In the genomic region with DNA sequence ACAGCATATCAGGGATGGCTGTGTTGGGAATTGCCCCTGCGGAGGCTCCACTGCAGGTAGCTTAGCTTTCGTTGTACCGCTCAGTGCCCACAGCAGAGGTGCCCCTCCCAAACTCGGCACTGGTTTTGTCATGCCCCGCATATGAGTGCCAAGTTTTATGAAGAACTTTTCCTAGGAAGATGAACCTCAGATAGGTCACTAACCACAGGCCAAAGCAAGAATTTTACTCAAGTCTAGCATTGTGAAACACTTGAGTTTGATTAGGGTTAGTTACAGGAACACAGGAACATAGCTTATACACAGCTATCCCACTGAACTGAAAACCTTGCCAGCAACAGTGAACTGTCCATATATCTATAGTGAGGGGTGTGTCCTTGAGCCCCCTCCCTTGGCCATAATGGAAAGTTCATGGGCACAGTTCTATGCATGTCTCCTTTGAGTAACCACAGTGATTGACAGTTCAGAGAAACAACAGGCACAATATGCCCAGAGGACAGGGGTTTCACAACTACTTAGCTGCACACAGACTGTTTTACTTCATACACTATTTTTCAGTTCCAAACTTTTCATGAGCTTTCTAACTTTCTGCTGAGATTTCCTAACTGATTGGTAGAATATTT, we compare ENCODE assay signal across 27 mouse cellular contexts. TPM values are rescaled to one million over a fixed set of nuclear protein-coding genes. Genes with fewer than 3 reads are reported as not detected.
DNase-seq lines count a peak whose midpoint lies in the region; ATAC-seq lines count a peak whose summit lies in the region.
"Had no signal": no experiment of that assay in that cellular context is flagged by ENCODE, and none has a peak within 500 bp of the region (broad histone marks: within the 10 kb centered on the region; RNA-seq: fewer than 3 reads in every experiment).

No protein-coding gene starts in this region.

- H3K4me3 ChIP-seq in heart, embryonic 10.5 days: no peak overlapping the region
- H3K4me3 ChIP-seq in neural tube, embryonic 15.5 days (replicated peaks): no peak overlapping the region
- H3K4me3 ChIP-seq: embryonic facial prominence, embryonic 10.5 days; embryonic facial prominence, embryonic 13.5 days; gastrocnemius, adult 2 months; heart, embryonic 12.5 days; heart, embryonic 15.5 days; hindbrain, embryonic 10.5 days; hindbrain, embryonic 13.5 days had no signal

- no peaks in the 10 kb centered on the region for H3K27me3 ChIP-seq in heart, embryonic 10.5 days (ENCODE audit: insufficient read depth, poor library complexity, severe bottlenecking)
- no peaks in the 10 kb centered on the region for H3K27me3 ChIP-seq in neural tube, embryonic 15.5 days (replicated peaks)
- H3K27me3 ChIP-seq: embryonic facial prominence, embryonic 13.5 days; heart, embryonic 12.5 days; heart, embryonic 15.5 days; hindbrain, embryonic 13.5 days; Patski had no signal

- no peaks in the 10 kb centered on the region for H3K36me3 ChIP-seq in heart, embryonic 10.5 days
- no peaks in the 10 kb centered on the region for H3K36me3 ChIP-seq in neural tube, embryonic 15.5 days
- H3K36me3 ChIP-seq: embryonic facial prominence, embryonic 10.5 days; embryonic facial prominence, embryonic 13.5 days; heart, embryonic 12.5 days; heart, embryonic 15.5 days; hindbrain, embryonic 10.5 days; hindbrain, embryonic 13.5 days had no signal

- 84% methylated on average over 5 of the region's 5 CpGs for WGBS in heart, embryonic 10.5 days
- WGBS in neural tube, embryonic 15.5 days: 88% methylated on average over 5 of the region's 5 CpGs

- H3K9me3 ChIP-seq in heart, embryonic 10.5 days: no peaks in the 10 kb centered on the region
- H3K9me3 ChIP-seq in neural tube, embryonic 15.5 days (replicated peaks): no peaks in the 10 kb centered on the region
- H3K9me3 ChIP-seq: embryonic facial prominence, embryonic 10.5 days; embryonic facial prominence, embryonic 13.5 days; heart, embryonic 12.5 days; heart, embryonic 15.5 days; hindbrain, embryonic 10.5 days; hindbrain, embryonic 13.5 days had no signal

- H3K4me1 ChIP-seq in heart, embryonic 10.5 days: no peaks in the 10 kb centered on the region
- H3K4me1 ChIP-seq in neural tube, embryonic 15.5 days: no peaks in the 10 kb centered on the region
- H3K4me1 ChIP-seq: heart, embryonic 12.5 days; heart, embryonic 15.5 days; hindbrain, embryonic 13.5 days had no signal

- ATAC-seq in neural tube, embryonic 15.5 days (ENCODE audit: low FRiP score): peak; percentile 35; the same call in 1 of the 2 replicates
- ATAC-seq in megakaryocyte progenitor cell, adult 5-6 weeks (replicated peaks; ENCODE audit: poor library complexity): 0 out of 2 replicates have a peak, but pooled peaks have one; percentile 23
- ATAC-seq: forebrain, embryonic 14.5 days; forebrain, postnatal 0 days; intestine, postnatal 0 days; Patski had no signal

- no peak overlapping the region for H3K9ac ChIP-seq in neural tube, embryonic 15.5 days (replicated peaks)
- H3K9ac ChIP-seq: embryonic facial prominence, embryonic 13.5 days; forebrain, postnatal 0 days; heart, embryonic 12.5 days; heart, embryonic 15.5 days; hindbrain, embryonic 13.5 days had no signal

- no peak overlapping the region for H3K4me2 ChIP-seq in neural tube, embryonic 15.5 days
- H3K4me2 ChIP-seq: embryonic facial prominence, embryonic 13.5 days; heart, embryonic 12.5 days; heart, embryonic 15.5 days; hindbrain, embryonic 13.5 days had no signal

- DNase-seq in heart, adult 11 months: peak; percentile 49
- DNase-seq in heart, embryonic 10.5 days (ENCODE audit: low spot score): no peak
- DNase-seq in neural tube, embryonic 10.5 days (ENCODE audit: extremely low spot score, low spot score): no peak
- peak; percentile 72 for DNase-seq in fat pad, adult 2 months (ENCODE audit: extremely low read depth, low read depth, low spot score)
- no peak for DNase-seq in cerebellum, adult 9-10 months
- no peak for DNase-seq in adrenal gland, postnatal 4 days (ENCODE audit: low spot score in 2 of 2)
- DNase-seq: adrenal gland, adult 2 months; adrenal gland, postnatal 25 days; cerebellum, adult 18-20 months; cerebellum, adult 9-11 months; cerebellum, postnatal 36 days; forebrain, postnatal 0 days; gastrocnemius, adult 2 months; gastrocnemius, postnatal 14 days; heart, postnatal 10 days; heart, postnatal 36 days had no signal

- H3K27ac ChIP-seq in heart, embryonic 10.5 days: no peak overlapping the region
- H3K27ac ChIP-seq in neural tube, embryonic 15.5 days (replicated peaks): no peak overlapping the region
- H3K27ac ChIP-seq: embryonic facial prominence, embryonic 10.5 days; embryonic facial prominence, embryonic 13.5 days; gastrocnemius, adult 2 months; heart, embryonic 15.5 days; hindbrain, embryonic 10.5 days; hindbrain, embryonic 13.5 days had no signal

RNA-seq across cellular contexts. Expression of a gene that starts 53.4 kb away (rescaled TPM):
- 0.04 and 0.15 TPM in 2 replicates for polyA plus RNA-seq in heart, embryonic 10.5 days (2016; fragmentation: Nextera tagmentation; extraction: Ambion mirVana)
- polyA plus RNA-seq in neural tube, embryonic 15.5 days (2015; fragmentation: Nextera tagmentation; extraction: Ambion mirVana): 0.08 and 0.49 TPM in 2 replicates
- 0.05 and 0.47 TPM in 2 replicates for total RNA-seq in megakaryocyte progenitor cell, adult 5-6 weeks (2015)
- 0.07 and 0.29 TPM in 2 replicates for total RNA-seq in megakaryocyte progenitor cell, adult 5-6 weeks (2017)
- 1 to 10 TPM in 1 of 2 experiments, under 1 TPM in 1; 0.90 to 1.5 TPM for total RNA-seq in adrenal gland, postnatal 4 days (2021)
- polyA plus RNA-seq: hindbrain, embryonic 10.5 days had no signal

Comparison
In these comparisons a context has a peak if more than half of its experiments do, and no peak if none do; other contexts are left out.
1. DNase-seq: peak in heart, adult 11 months (single experiment) and fat pad, adult 2 months (single experiment); none in heart, embryonic 10.5 days (single experiment), neural tube, embryonic 10.5 days (single experiment), cerebellum, adult 9-10 months (single experiment) and adrenal gland, postnatal 4 days (0 of 2).